Mouse (Mus musculus) frontal cortex, postnatal 10 days (tissue): ENCODE measurements around the gene 1700003E16Rik.
A peak's percentile ranks its signal among the peaks of the same experiment; 100 is the strongest.
"Not testable (repeated sequence)": the region's sequence is repeated elsewhere in the genome, so short reads cannot be mapped to it uniquely, and the experiment has no call there.

Experiments
- DNase-seq, 2 experiments: peaks; one replicate each; pipeline ENCODE4 v3.0.0; 2022; ENCODE audit warnings: low spot score in 2 of 2, mixed read lengths in 1 of 2

Gene 1700003E16Rik

GRCm38 (mm10) chr6:83159456-83159855 is 3.3 kb downstream of the 1700003E16Rik start:
- DNase-seq = not testable (repeated sequence)

- no peak for DNase-seq
These were observed 5.2 kb downstream of the 1700003E16Rik start for GRCm38 (mm10) chr6:83161442-83161841.

- DNase-seq = no peak
These were observed 5.9 kb downstream of the 1700003E16Rik start for GRCm38 (mm10) chr6:83161921-83162641.

GRCm38 (mm10) chr6:83162701-83163100 is 6.5 kb downstream of the 1700003E16Rik start:
- no peak for DNase-seq

GRCm38 (mm10) chr6:83165026-83165606 is 8.9 kb downstream of the 1700003E16Rik start:
- no peak for DNase-seq

- DNase-seq = peak; percentile 83 to 91
These were observed 9.5 kb downstream of the 1700003E16Rik start, which contains the start of gene Dctn1 for GRCm38 (mm10) chr6:83165607-83166242. Dctn1 (plus strand) TSS chr6:83165920.

- DNase-seq = no peak
These were observed 10.0 kb downstream of the 1700003E16Rik start for GRCm38 (mm10) chr6:83166243-83166630.

GRCm38 (mm10) chr6:83169872-83170271 is 13.7 kb downstream of the 1700003E16Rik start:
- no peak for DNase-seq

GRCm38 (mm10) chr6:83171063-83171462 is 14.9 kb downstream of the 1700003E16Rik start:
- no peak for DNase-seq

- DNase-seq = no peak
These were observed 16.2 kb downstream of the 1700003E16Rik start for GRCm38 (mm10) chr6:83172240-83172920.

GRCm38 (mm10) chr6:83175996-83176395 is 19.8 kb downstream of the 1700003E16Rik start:
- no peak for DNase-seq

GRCm38 (mm10) chr6:83179390-83180117 is 23.4 kb downstream of the 1700003E16Rik start:
- DNase-seq = no peak

GRCm38 (mm10) chr6:83180605-83181004 is 24.4 kb downstream of the 1700003E16Rik start:
- DNase-seq = no peak

- DNase-seq = peak in 1 of 2 experiments; percentile 6
These were observed 28.7 kb downstream of the 1700003E16Rik start for GRCm38 (mm10) chr6:83184858-83185435.

GRCm38 (mm10) chr6:83185895-83186861 is 30.0 kb downstream of the 1700003E16Rik start:
- DNase-seq = peak; percentile 85 to 88

- DNase-seq = no peak
These were observed 30.7 kb downstream of the 1700003E16Rik start for GRCm38 (mm10) chr6:83186946-83187345.

GRCm38 (mm10) chr6:83193571-83193970 is 37.4 kb downstream of the 1700003E16Rik start:
- DNase-seq = no peak

- peak; percentile 57 to 61 for DNase-seq
These were observed 41.3 kb downstream of the 1700003E16Rik start for GRCm38 (mm10) chr6:83197345-83198004.

GRCm38 (mm10) chr6:83203320-83203719 is 47.1 kb downstream of the 1700003E16Rik start:
- DNase-seq = peak in 1 of 2 experiments; percentile 9
